Comparison of ENCODE assay signal across 27 mouse cellular contexts in genomic region chr3:95289419-95289818, GRCm38 (mm10). TPM values are rescaled to one million over a fixed set of nuclear protein-coding genes. Genes with fewer than 3 reads are reported as not detected.
DNase-seq lines count a peak whose midpoint lies in the region; ATAC-seq and TF ChIP-seq lines count a peak whose summit lies in the region.
"Had no signal": no experiment of that assay in that cellular context is flagged by ENCODE, and none has a peak within 500 bp of the region (broad histone marks: within the 10 kb centered on the region; RNA-seq: fewer than 3 reads in every experiment).

No protein-coding gene starts in this region.

- 92% methylated on average over 4 of the region's 4 CpGs for WGBS in intestine, postnatal 0 days
- WGBS in intestine, embryonic 15.5 days: 93% methylated on average over 4 of the region's 4 CpGs
- 16% methylated on average over 4 of the region's 4 CpGs for WGBS in cerebellum, adult 2 months
- WGBS in forebrain, embryonic 10.5 days: 90% methylated on average over 4 of the region's 4 CpGs
- WGBS in kidney, embryonic 14.5 days: 96% methylated on average over 4 of the region's 4 CpGs

- H3K4me2 ChIP-seq in intestine, postnatal 0 days (replicated peaks; ENCODE audit: low read depth): no peak overlapping the region
- no peak overlapping the region for H3K4me2 ChIP-seq in intestine, embryonic 15.5 days (replicated peaks)
- no peak overlapping the region for H3K4me2 ChIP-seq in kidney, embryonic 14.5 days (replicated peaks; ENCODE audit: low read depth, low read length)
- H3K4me2 ChIP-seq: embryonic facial prominence, embryonic 12.5 days; heart, embryonic 15.5 days; hindbrain, embryonic 12.5 days; limb, embryonic 12.5 days; liver, embryonic 15.5 days; lung, embryonic 14.5 days had no signal

- no peak for TF ChIP-seq POLR2A in cerebellum, adult 2 months (IDR thresholded peaks at IDR 0.05; ENCODE audit: borderline replicate concordance, insufficient read depth, low read length)

- H3K9me3 ChIP-seq in intestine, postnatal 0 days (ENCODE audit: control insufficient read depth): no peaks in the 10 kb centered on the region
- H3K9me3 ChIP-seq in intestine, embryonic 15.5 days: no peaks in the 10 kb centered on the region
- no peaks in the 10 kb centered on the region for H3K9me3 ChIP-seq in forebrain, embryonic 10.5 days
- no peaks in the 10 kb centered on the region for H3K9me3 ChIP-seq in kidney, embryonic 14.5 days (ENCODE audit: control insufficient read depth, low read length)
- H3K9me3 ChIP-seq: embryonic facial prominence, embryonic 12.5 days; heart, embryonic 15.5 days; hindbrain, embryonic 12.5 days; limb, embryonic 12.5 days; liver, embryonic 15.5 days had no signal

- H3K36me3 ChIP-seq in intestine, postnatal 0 days (ENCODE audit: control insufficient read depth, insufficient read depth): peaks cover 40% of the 10 kb centered on the region
- peaks cover 13% of the 10 kb centered on the region for H3K36me3 ChIP-seq in intestine, embryonic 15.5 days
- H3K36me3 ChIP-seq in forebrain, embryonic 10.5 days (replicated peaks): peaks cover 64% of the 10 kb centered on the region
- peaks cover 40% of the 10 kb centered on the region for H3K36me3 ChIP-seq in kidney, embryonic 14.5 days (ENCODE audit: control insufficient read depth, insufficient read depth, low read length)

- no peak overlapping the region for H3K9ac ChIP-seq in intestine, postnatal 0 days (ENCODE audit: low read depth, low read length)
- H3K9ac ChIP-seq in intestine, embryonic 15.5 days: no peak overlapping the region
- no peak overlapping the region for H3K9ac ChIP-seq in kidney, embryonic 14.5 days (ENCODE audit: low read depth, low read length)
- H3K9ac ChIP-seq: embryonic facial prominence, embryonic 12.5 days; forebrain, postnatal 0 days; heart, embryonic 15.5 days; hindbrain, embryonic 12.5 days; limb, embryonic 12.5 days; liver, embryonic 15.5 days; lung, embryonic 14.5 days had no signal

- H3K27me3 ChIP-seq in intestine, postnatal 0 days (replicated peaks; ENCODE audit: control insufficient read depth, insufficient read depth, low read length): no peaks in the 10 kb centered on the region
- no peaks in the 10 kb centered on the region for H3K27me3 ChIP-seq in intestine, embryonic 15.5 days (replicated peaks)
- H3K27me3 ChIP-seq in cerebellum, adult 2 months (ENCODE audit: control insufficient read depth, insufficient read depth, low read length): no peaks in the 10 kb centered on the region
- H3K27me3 ChIP-seq in forebrain, embryonic 10.5 days (ENCODE audit: poor library complexity, severe bottlenecking): no peaks in the 10 kb centered on the region
- no peaks in the 10 kb centered on the region for H3K27me3 ChIP-seq in kidney, embryonic 14.5 days (ENCODE audit: control insufficient read depth, insufficient read depth, low read length)
- H3K27me3 ChIP-seq: embryonic facial prominence, embryonic 12.5 days; heart, embryonic 15.5 days; hindbrain, embryonic 12.5 days; limb, embryonic 12.5 days; liver, embryonic 15.5 days had no signal

- H3K4me3 ChIP-seq in intestine, postnatal 0 days (ENCODE audit: low read depth, low read length): no peak overlapping the region
- no peak overlapping the region for H3K4me3 ChIP-seq in intestine, embryonic 15.5 days (replicated peaks)
- no peak overlapping the region for H3K4me3 ChIP-seq in cerebellum, adult 2 months (replicated peaks; ENCODE audit: insufficient read depth, low read depth, low read length)
- no peak overlapping the region for H3K4me3 ChIP-seq in forebrain, embryonic 10.5 days
- no peak overlapping the region for H3K4me3 ChIP-seq in kidney, embryonic 14.5 days (ENCODE audit: low read length)
- H3K4me3 ChIP-seq: embryonic facial prominence, embryonic 12.5 days; heart, embryonic 15.5 days; hindbrain, embryonic 12.5 days; layer of hippocampus, adult 2 months; left cerebral cortex, adult 2 months; limb, embryonic 12.5 days; liver, embryonic 15.5 days had no signal

- no peak for ATAC-seq in intestine, postnatal 0 days
- ATAC-seq in intestine, embryonic 15.5 days: no peak
- ATAC-seq in kidney, embryonic 14.5 days (ENCODE audit: low FRiP score, low TSS enrichment): no peak
- ATAC-seq: activated CD4-positive, CD25-positive, alpha-beta regulatory T cell, adult 4 months; CD4-positive, CD25-positive, alpha-beta regulatory T cell, adult 4 months; forebrain, postnatal 0 days had no signal

- TF ChIP-seq CTCF in intestine, postnatal 0 days (IDR thresholded peaks at IDR 0.05; ENCODE audit: low read depth): no peak
- no peak for TF ChIP-seq CTCF in cerebellum, adult 2 months (IDR thresholded peaks at IDR 0.05; ENCODE audit: borderline replicate concordance, insufficient read depth, low read depth, low read length)

- DNase-seq in brain, adult 2 months (ENCODE audit: low read depth, low spot score): peak; percentile 93
- peak; percentile 82 to 93 for DNase-seq in cerebellum, adult 2 months
- peak; percentile 78 to 87 for DNase-seq in cerebellum, postnatal 14 days
- no peak for DNase-seq in forebrain, embryonic 10.5 days (ENCODE audit: extremely low spot score, low spot score)
- no peak for DNase-seq in natural killer cell, adult 2 months (ENCODE audit: low spot score in 2 of 2)
- DNase-seq: adrenal gland, adult 2 months; adrenal gland, postnatal 36 days; embryo, embryonic 11 days; forebrain, postnatal 0 days; gastrocnemius, postnatal 14 days; heart, postnatal 36 days; kidney, adult 18-20 months; kidney, postnatal 36 days; lung, embryonic 14.5 days; midbrain, embryonic 14.5 days had no signal

- H3K4me1 ChIP-seq in intestine, postnatal 0 days (replicated peaks; ENCODE audit: control insufficient read depth, insufficient read depth, low read length): peaks cover 4% of the 10 kb centered on the region
- peaks cover 18% of the 10 kb centered on the region for H3K4me1 ChIP-seq in intestine, embryonic 15.5 days (replicated peaks)
- peaks cover 23% of the 10 kb centered on the region for H3K4me1 ChIP-seq in cerebellum, adult 2 months (ENCODE audit: control insufficient read depth, insufficient read depth, low read length)
- H3K4me1 ChIP-seq in forebrain, embryonic 10.5 days: peaks cover 4% of the 10 kb centered on the region
- peaks cover under 1% of the 10 kb centered on the region; the same call in 1 of the 2 replicates for H3K4me1 ChIP-seq in kidney, embryonic 14.5 days (ENCODE audit: control insufficient read depth, insufficient read depth, low read length)

- H3K27ac ChIP-seq in intestine, postnatal 0 days (ENCODE audit: low read depth, low read length): 0 out of 2 replicates have a peak overlapping the region, but pooled peaks have one; percentile 3
- no peak overlapping the region for H3K27ac ChIP-seq in intestine, embryonic 15.5 days
- no peak overlapping the region for H3K27ac ChIP-seq in cerebellum, adult 2 months (ENCODE audit: insufficient read depth, low read length)
- no peak overlapping the region for H3K27ac ChIP-seq in forebrain, embryonic 10.5 days
- H3K27ac ChIP-seq in kidney, embryonic 14.5 days (ENCODE audit: low read depth, low read length): no peak overlapping the region
- H3K27ac ChIP-seq: embryonic facial prominence, embryonic 12.5 days; heart, embryonic 15.5 days; hindbrain, embryonic 12.5 days; layer of hippocampus, adult 2 months; left cerebral cortex, adult 2 months; limb, embryonic 12.5 days; liver, embryonic 15.5 days had no signal

RNA-seq across cellular contexts. Expression of gene Prune1, which starts 7.5 kb away (rescaled TPM):
- polyA plus RNA-seq in intestine, postnatal 0 days (2015; fragmentation: Nextera tagmentation; extraction: Ambion mirVana): 9.2 and 10.1 TPM in 2 replicates
- polyA plus RNA-seq in intestine, embryonic 15.5 days (2015; fragmentation: Nextera tagmentation; extraction: Ambion mirVana): 15.5 and 15.7 TPM in 2 replicates
- 43.2 and 47.6 TPM in 2 replicates for polyA plus RNA-seq in cerebellum, adult 2 months (2012; rRNA removed)
- polyA plus RNA-seq in forebrain, embryonic 10.5 days (2016; fragmentation: Nextera tagmentation; extraction: Ambion mirVana): 26.2 and 26.9 TPM in 2 replicates
- polyA plus RNA-seq in kidney, embryonic 14.5 days (2014; fragmentation: Nextera tagmentation; extraction: Ambion mirVana): 15.4 and 22.1 TPM in 2 replicates

RNA-seq across cellular contexts. Expression of gene Mindy1, which starts 8.3 kb away (rescaled TPM):
- 36.4 and 38.0 TPM in 2 replicates for polyA plus RNA-seq in intestine, postnatal 0 days (2015; fragmentation: Nextera tagmentation; extraction: Ambion mirVana)
- polyA plus RNA-seq in intestine, embryonic 15.5 days (2015; fragmentation: Nextera tagmentation; extraction: Ambion mirVana): 36.1 and 38.4 TPM in 2 replicates
- polyA plus RNA-seq in cerebellum, adult 2 months (2012; rRNA removed): 96.8 and 103 TPM in 2 replicates
- polyA plus RNA-seq in forebrain, embryonic 10.5 days (2016; fragmentation: Nextera tagmentation; extraction: Ambion mirVana): 27.2 and 27.9 TPM in 2 replicates
- polyA plus RNA-seq in kidney, embryonic 14.5 days (2014; fragmentation: Nextera tagmentation; extraction: Ambion mirVana): 33.0 and 40.9 TPM in 2 replicates

RNA-seq across cellular contexts. Expression of gene Anxa9, which starts 17.6 kb away (rescaled TPM):
- 2.0 and 2.3 TPM in 2 replicates for polyA plus RNA-seq in intestine, postnatal 0 days (2015; fragmentation: Nextera tagmentation; extraction: Ambion mirVana)
- polyA plus RNA-seq in intestine, embryonic 15.5 days (2015; fragmentation: Nextera tagmentation; extraction: Ambion mirVana): 1.4 and 1.6 TPM in 2 replicates
- polyA plus RNA-seq in cerebellum, adult 2 months (2012; rRNA removed): 1.2 and 1.5 TPM in 2 replicates
- 1.8 and 1.9 TPM in 2 replicates for polyA plus RNA-seq in forebrain, embryonic 10.5 days (2016; fragmentation: Nextera tagmentation; extraction: Ambion mirVana)
- polyA plus RNA-seq in kidney, embryonic 14.5 days (2014; fragmentation: Nextera tagmentation; extraction: Ambion mirVana): 3.7 and 4.3 TPM in 2 replicates

RNA-seq across cellular contexts. Expression of gene Cers2, which starts 25.2 kb away (rescaled TPM):
- 109 and 120 TPM in 2 replicates for polyA plus RNA-seq in intestine, postnatal 0 days (2015; fragmentation: Nextera tagmentation; extraction: Ambion mirVana)
- polyA plus RNA-seq in intestine, embryonic 15.5 days (2015; fragmentation: Nextera tagmentation; extraction: Ambion mirVana): 146 and 148 TPM in 2 replicates
- 133 and 142 TPM in 2 replicates for polyA plus RNA-seq in cerebellum, adult 2 months (2012; rRNA removed)
- polyA plus RNA-seq in forebrain, embryonic 10.5 days (2016; fragmentation: Nextera tagmentation; extraction: Ambion mirVana): 119 and 130 TPM in 2 replicates
- polyA plus RNA-seq in kidney, embryonic 14.5 days (2014; fragmentation: Nextera tagmentation; extraction: Ambion mirVana): 103 and 154 TPM in 2 replicates

RNA-seq across cellular contexts. Expression of gene Bnipl, which starts 38.4 kb away (rescaled TPM):
- not detected in 2 replicates for polyA plus RNA-seq in intestine, postnatal 0 days (2015; fragmentation: Nextera tagmentation; extraction: Ambion mirVana)
- 0.36 and 0.56 TPM in 2 replicates for polyA plus RNA-seq in intestine, embryonic 15.5 days (2015; fragmentation: Nextera tagmentation; extraction: Ambion mirVana)
- polyA plus RNA-seq in cerebellum, adult 2 months (2012; rRNA removed): 1.8 and 1.9 TPM in 2 replicates
- 0.38 and 0.42 TPM in 2 replicates for polyA plus RNA-seq in forebrain, embryonic 10.5 days (2016; fragmentation: Nextera tagmentation; extraction: Ambion mirVana)
- polyA plus RNA-seq in kidney, embryonic 14.5 days (2014; fragmentation: Nextera tagmentation; extraction: Ambion mirVana): 2.1 and 2.4 TPM in 2 replicates
- polyA plus RNA-seq: activated CD4-positive, CD25-positive, alpha-beta regulatory T cell, adult 4 months; adrenal gland, adult 2 months; CD4-positive, CD25-positive, alpha-beta regulatory T cell, adult 4 months; forebrain, postnatal 0 days; liver, embryonic 15.5 days; midbrain, embryonic 14.5 days had no signal

Comparison
In these comparisons a context has a peak if more than half of its experiments do, and no peak if none do; other contexts are left out.
1. DNase-seq: peak in brain, adult 2 months (single experiment), cerebellum, adult 2 months (2 of 2) and cerebellum, postnatal 14 days (2 of 2); none in forebrain, embryonic 10.5 days (single experiment) and natural killer cell, adult 2 months (0 of 2).